Mouse (Mus musculus) cerebellum, adult 2 months (tissue): ENCODE results near the gene Tpi1.

ENCODE experiments used
- CTCF ChIP-seq: fragments of 200-500 bp; IDR thresholded peaks from 2 replicates; pipeline ENCODE4 v1.5.1; 2011; ENCODE audit warnings: low read depth, mild to moderate bottlenecking, control low read depth, low read length, moderate library complexity, borderline replicate concordance; ENCODE audit not compliant: insufficient read depth
- POLR2A ChIP-seq: fragments of 200-500 bp; IDR thresholded peaks from 2 replicates; pipeline ENCODE4 v1.6.1; 2011; ENCODE audit warnings: low read length, control low read depth, borderline replicate concordance; ENCODE audit not compliant: insufficient read depth

GRCm38 (mm10) chr6:124808358-124809012 lies 5.6 kb downstream of the Tpi1 start, which contains the start of gene Spsb2:
- TF ChIP-seq POLR2A (0 out of 2 replicates have a peak, but pooled peaks have one; percentile 16), CTCF (no peak)
